Mouse (Mus musculus): ENCODE results near the gene Tshz2. TPM values are rescaled to one million over a fixed set of nuclear protein-coding genes. Genes with fewer than 3 reads are reported as not detected.

Tshz2 gene
- polyA plus RNA-seq, 1 experiment from 2014 or later, result 5.3 TPM

GRCm38 (mm10) chr2:169833638-169834037 lies 200.8 kb downstream of the Tshz2 start:
- H3K36me3 ChIP-seq (ENCODE audit: control insufficient read depth, insufficient read depth, low read length), result no peaks in the 10 kb centered on the region
- H3K27me3 ChIP-seq (ENCODE audit: control insufficient read depth, insufficient read depth, low read length), result no peaks in the 10 kb centered on the region
- no peak overlapping the region for H3K9ac ChIP-seq (ENCODE audit: low read depth, low read length)
- H3K9me3 ChIP-seq (replicated peaks; ENCODE audit: control insufficient read depth, low read length), result 0 out of 2 replicates have a peak, but pooled peaks cover under 1% of the 10 kb centered on the region
- H3K4me2 ChIP-seq, result no peak overlapping the region
- H3K4me1 ChIP-seq (ENCODE audit: control insufficient read depth, insufficient read depth, low read length), result peaks cover 6% of the 10 kb centered on the region; the same call in 1 of the 2 replicates
- H3K27ac ChIP-seq (ENCODE audit: low read depth, low read length), result no peak overlapping the region
- no peak overlapping the region for H3K4me3 ChIP-seq (ENCODE audit: low read depth, low read length)
- 71% methylated on average over 9 of the region's 9 CpGs for WGBS (ENCODE audit: insufficient replicate concordance)
- ATAC-seq (replicated peaks; ENCODE audit: insufficient number of reproducible peaks, low FRiP score, low TSS enrichment), result no peak

DNA sequence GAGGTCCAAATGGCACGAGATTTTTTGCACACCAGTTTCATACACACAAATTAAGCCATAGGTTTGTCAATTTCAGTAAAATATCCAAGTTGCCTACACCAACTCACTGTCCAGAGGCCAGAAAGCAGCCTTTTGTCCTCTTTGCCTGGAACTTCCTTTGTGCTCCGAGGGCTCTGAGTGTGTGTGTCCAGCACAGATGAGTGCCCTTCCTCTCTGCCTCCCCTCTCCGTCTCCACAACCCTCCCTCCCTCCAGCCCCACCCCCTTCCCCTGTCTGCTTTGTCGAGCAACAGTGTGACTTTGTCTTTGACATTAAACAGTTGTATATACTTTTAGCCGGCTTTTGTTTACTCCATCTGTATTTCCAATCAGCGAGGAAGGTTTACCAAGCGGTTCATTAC lies 201.8 kb downstream of the Tshz2 start:
- ATAC-seq (replicated peaks; ENCODE audit: insufficient number of reproducible peaks, low FRiP score, low TSS enrichment), result peak; percentile 76; the same call in 1 of the 2 replicates
- Histone ChIP-seq H3K9me3 (replicated peaks; ENCODE audit: control insufficient read depth, low read length) (no peaks in the 10 kb centered on the region), H3K4me1 (ENCODE audit: control insufficient read depth, insufficient read depth, low read length) (peaks cover 6% of the 10 kb centered on the region; the same call in 1 of the 2 replicates), H3K4me2 (no peak overlapping the region), H3K9ac (ENCODE audit: low read depth, low read length) (no peak overlapping the region), H3K27me3 (ENCODE audit: control insufficient read depth, insufficient read depth, low read length) (no peaks in the 10 kb centered on the region), H3K36me3 (ENCODE audit: control insufficient read depth, insufficient read depth, low read length) (no peaks in the 10 kb centered on the region), H3K27ac (ENCODE audit: low read depth, low read length) (no peak overlapping the region), H3K4me3 (ENCODE audit: low read depth, low read length) (no peak overlapping the region)
- 26% methylated on average over 7 of the region's 7 CpGs for WGBS (ENCODE audit: insufficient replicate concordance)

DNA sequence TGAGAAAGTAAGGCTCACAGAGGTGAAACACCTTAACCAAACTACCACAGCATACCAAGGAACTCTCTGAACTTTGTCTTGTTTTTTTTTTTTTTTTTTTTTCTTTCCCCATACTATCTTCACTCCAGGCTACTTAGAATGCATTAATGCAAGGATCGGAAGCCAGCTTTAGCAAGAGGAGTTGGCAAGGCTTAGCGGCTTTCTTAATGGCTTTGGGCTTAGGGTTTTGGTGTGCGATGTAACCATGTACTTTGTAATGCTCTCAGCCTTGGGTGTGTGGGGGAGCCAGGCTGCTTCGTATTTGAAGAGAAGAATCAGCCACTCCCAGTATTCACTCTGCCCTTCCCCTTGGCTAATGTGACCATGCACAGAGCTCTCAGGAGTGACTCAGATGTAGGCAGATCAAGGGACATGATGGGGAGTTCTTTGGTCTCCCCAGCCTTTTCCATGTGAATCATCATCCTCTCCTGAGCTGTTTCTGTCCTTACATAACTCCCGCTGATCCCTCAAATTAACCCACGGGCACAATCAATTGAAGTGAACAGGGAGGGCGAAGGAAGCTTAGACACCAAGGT lies 204.3 kb downstream of the Tshz2 start:
- Histone ChIP-seq H3K27me3 (ENCODE audit: control insufficient read depth, insufficient read depth, low read length) (no peaks in the 10 kb centered on the region), H3K4me1 (ENCODE audit: control insufficient read depth, insufficient read depth, low read length) (peaks cover 6% of the 10 kb centered on the region; the same call in 1 of the 2 replicates), H3K4me3 (ENCODE audit: low read depth, low read length) (no peak overlapping the region), H3K9ac (ENCODE audit: low read depth, low read length) (no peak overlapping the region), H3K27ac (ENCODE audit: low read depth, low read length) (no peak overlapping the region), H3K36me3 (ENCODE audit: control insufficient read depth, insufficient read depth, low read length) (no peaks in the 10 kb centered on the region), H3K9me3 (replicated peaks; ENCODE audit: control insufficient read depth, low read length) (no peaks in the 10 kb centered on the region), H3K4me2 (no peak overlapping the region)
- ATAC-seq (replicated peaks; ENCODE audit: insufficient number of reproducible peaks, low FRiP score, low TSS enrichment), result no peak
- 82% methylated on average over 7 of the region's 7 CpGs for WGBS (ENCODE audit: insufficient replicate concordance)

GRCm38 (mm10) chr2:169838521-169838920 lies 205.7 kb downstream of the Tshz2 start:
- Histone ChIP-seq H3K4me1 (ENCODE audit: control insufficient read depth, insufficient read depth, low read length) (peaks cover 3% of the 10 kb centered on the region; the same call in 1 of the 2 replicates), H3K4me3 (ENCODE audit: low read depth, low read length) (no peak overlapping the region), H3K27me3 (ENCODE audit: control insufficient read depth, insufficient read depth, low read length) (no peaks in the 10 kb centered on the region), H3K27ac (ENCODE audit: low read depth, low read length) (no peak overlapping the region), H3K36me3 (ENCODE audit: control insufficient read depth, insufficient read depth, low read length) (no peaks in the 10 kb centered on the region), H3K9ac (ENCODE audit: low read depth, low read length) (no peak overlapping the region), H3K4me2 (no peak overlapping the region), H3K9me3 (replicated peaks; ENCODE audit: control insufficient read depth, low read length) (no peaks in the 10 kb centered on the region)
- no peak for ATAC-seq (replicated peaks; ENCODE audit: insufficient number of reproducible peaks, low FRiP score, low TSS enrichment)
- 92% methylated on average over 13 of the region's 13 CpGs for whole genome bisulfite sequencing (ENCODE audit: insufficient replicate concordance)

DNA sequence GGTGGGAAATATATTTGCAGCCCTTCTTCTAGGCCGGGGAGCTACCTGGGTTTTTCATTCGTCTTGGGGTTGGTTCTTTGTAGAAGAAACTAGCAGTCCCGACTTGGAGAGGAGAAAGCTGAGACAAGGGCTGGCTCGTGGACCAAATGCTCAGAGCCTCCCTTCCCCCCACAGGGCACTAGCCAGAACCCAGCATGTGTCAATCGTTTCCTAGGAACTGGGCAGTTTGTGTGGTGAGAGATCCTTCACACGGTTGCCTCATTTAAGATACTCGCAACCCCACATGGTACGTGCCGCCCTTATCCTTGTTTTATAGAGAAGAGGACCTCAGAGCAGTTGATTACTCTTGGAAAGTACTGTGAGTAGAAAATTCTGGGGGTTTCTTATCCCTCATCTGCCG lies 208.6 kb downstream of the Tshz2 start:
- H3K9ac ChIP-seq (ENCODE audit: low read depth, low read length), result no peak overlapping the region
- no peaks in the 10 kb centered on the region for H3K4me1 ChIP-seq (ENCODE audit: control insufficient read depth, insufficient read depth, low read length)
- H3K4me3 ChIP-seq (ENCODE audit: low read depth, low read length), result no peak overlapping the region
- ATAC-seq (replicated peaks; ENCODE audit: insufficient number of reproducible peaks, low FRiP score, low TSS enrichment), result no peak
- H3K27ac ChIP-seq (ENCODE audit: low read depth, low read length), result no peak overlapping the region
- 63% methylated on average over 10 of the region's 10 CpGs for WGBS (ENCODE audit: insufficient replicate concordance)
- H3K27me3 ChIP-seq (ENCODE audit: control insufficient read depth, insufficient read depth, low read length), result no peaks in the 10 kb centered on the region
- H3K9me3 ChIP-seq (replicated peaks; ENCODE audit: control insufficient read depth, low read length), result no peaks in the 10 kb centered on the region
- no peak overlapping the region for H3K4me2 ChIP-seq
- H3K36me3 ChIP-seq (ENCODE audit: control insufficient read depth, insufficient read depth, low read length), result no peaks in the 10 kb centered on the region

- H3K27ac ChIP-seq (ENCODE audit: low read depth, low read length), result no peak overlapping the region
- 57% methylated on average over 6 of the region's 6 CpGs for WGBS (ENCODE audit: insufficient replicate concordance)
- H3K9me3 ChIP-seq (replicated peaks; ENCODE audit: control insufficient read depth, low read length), result no peaks in the 10 kb centered on the region
- H3K27me3 ChIP-seq (ENCODE audit: control insufficient read depth, insufficient read depth, low read length), result no peaks in the 10 kb centered on the region
- no peaks in the 10 kb centered on the region for H3K36me3 ChIP-seq (ENCODE audit: control insufficient read depth, insufficient read depth, low read length)
- no peak for ATAC-seq (replicated peaks; ENCODE audit: insufficient number of reproducible peaks, low FRiP score, low TSS enrichment)
- H3K9ac ChIP-seq (ENCODE audit: low read depth, low read length), result no peak overlapping the region
- no peak overlapping the region for H3K4me2 ChIP-seq
- no peaks in the 10 kb centered on the region for H3K4me1 ChIP-seq (ENCODE audit: control insufficient read depth, insufficient read depth, low read length)
- H3K4me3 ChIP-seq (ENCODE audit: low read depth, low read length), result no peak overlapping the region
These were observed 209.7 kb downstream of the Tshz2 start for GRCm38 (mm10) chr2:169842494-169842893.

- 69% methylated on average over 6 of the region's 6 CpGs for WGBS (ENCODE audit: insufficient replicate concordance)
- Histone ChIP-seq H3K27me3 (ENCODE audit: control insufficient read depth, insufficient read depth, low read length) (no peaks in the 10 kb centered on the region), H3K36me3 (ENCODE audit: control insufficient read depth, insufficient read depth, low read length) (no peaks in the 10 kb centered on the region), H3K4me1 (ENCODE audit: control insufficient read depth, insufficient read depth, low read length) (no peaks in the 10 kb centered on the region), H3K4me2 (no peak overlapping the region), H3K9me3 (replicated peaks; ENCODE audit: control insufficient read depth, low read length) (no peaks in the 10 kb centered on the region), H3K9ac (ENCODE audit: low read depth, low read length) (no peak overlapping the region), H3K27ac (ENCODE audit: low read depth, low read length) (no peak overlapping the region), H3K4me3 (ENCODE audit: low read depth, low read length) (no peak overlapping the region)
- no peak for ATAC-seq (replicated peaks; ENCODE audit: insufficient number of reproducible peaks, low FRiP score, low TSS enrichment)
These were observed 210.7 kb downstream of the Tshz2 start for GRCm38 (mm10) chr2:169843553-169843952.

GRCm38 (mm10) chr2:169849077-169849476 lies 216.3 kb downstream of the Tshz2 start:
- no peaks in the 10 kb centered on the region for H3K4me1 ChIP-seq (ENCODE audit: control insufficient read depth, insufficient read depth, low read length)
- 33% methylated on average over 7 of the region's 7 CpGs for WGBS (ENCODE audit: insufficient replicate concordance)
- H3K9ac ChIP-seq (ENCODE audit: low read depth, low read length), result no peak overlapping the region
- H3K27me3 ChIP-seq (ENCODE audit: control insufficient read depth, insufficient read depth, low read length), result no peaks in the 10 kb centered on the region; the same call in 1 of the 2 replicates
- no peak overlapping the region for H3K4me3 ChIP-seq (ENCODE audit: low read depth, low read length)
- H3K36me3 ChIP-seq (ENCODE audit: control insufficient read depth, insufficient read depth, low read length), result no peaks in the 10 kb centered on the region
- no peak for ATAC-seq (replicated peaks; ENCODE audit: insufficient number of reproducible peaks, low FRiP score, low TSS enrichment)
- no peak overlapping the region for H3K27ac ChIP-seq (ENCODE audit: low read depth, low read length)
- no peak overlapping the region for H3K4me2 ChIP-seq
- H3K9me3 ChIP-seq (replicated peaks; ENCODE audit: control insufficient read depth, low read length), result no peaks in the 10 kb centered on the region

- 86% methylated on average over 3 of the region's 3 CpGs for WGBS (ENCODE audit: insufficient replicate concordance)
- Histone ChIP-seq H3K9me3 (replicated peaks; ENCODE audit: control insufficient read depth, low read length) (no peaks in the 10 kb centered on the region), H3K4me1 (ENCODE audit: control insufficient read depth, insufficient read depth, low read length) (no peaks in the 10 kb centered on the region)
These were observed 216.7 kb downstream of the Tshz2 start for GRCm38 (mm10) chr2:169849541-169849940.

More at GRCm38 (mm10) chr2:169849541-169849940, 216.7 kb downstream of the Tshz2 start:
- no peak for ATAC-seq (replicated peaks; ENCODE audit: insufficient number of reproducible peaks, low FRiP score, low TSS enrichment)
- no peak overlapping the region for H3K9ac ChIP-seq (ENCODE audit: low read depth, low read length)
- no peaks in the 10 kb centered on the region; the same call in 1 of the 2 replicates for H3K27me3 ChIP-seq (ENCODE audit: control insufficient read depth, insufficient read depth, low read length)
- no peak overlapping the region for H3K27ac ChIP-seq (ENCODE audit: low read depth, low read length)
- no peak overlapping the region for H3K4me2 ChIP-seq
- H3K4me3 ChIP-seq (ENCODE audit: low read depth, low read length), result no peak overlapping the region
- H3K36me3 ChIP-seq (ENCODE audit: control insufficient read depth, insufficient read depth, low read length), result no peaks in the 10 kb centered on the region

All from heart, embryonic 11.5 days (tissue).